Mouse (Mus musculus): ENCODE measurements around the gene Cdpf1. TPM values are rescaled to one million over a fixed set of nuclear protein-coding genes. Genes with fewer than 3 reads are reported as not detected.

The Cdpf1 gene
- total and polyA plus RNA-seq, 2 experiments from 2014 or later: 18.8 to 28.4 TPM

- WGBS: 58% methylated on average over 1 of the region's 1 CpGs
- Histone ChIP-seq H3K4me1 (ENCODE audit: insufficient read depth) (no peaks in the 10 kb centered on the region), H3K27ac (ENCODE audit: low read depth, low read length) (no peak overlapping the region), H3K36me3 (ENCODE audit: insufficient read depth) (no peaks in the 10 kb centered on the region), H3K9ac (no peak overlapping the region), H3K9me3 (ENCODE audit: low read length) (no peaks in the 10 kb centered on the region), H3K27me3 (ENCODE audit: insufficient read depth, low read length) (no peaks in the 10 kb centered on the region), H3K4me2 (ENCODE audit: low read depth) (no peak overlapping the region), H3K4me3 (ENCODE audit: low read depth, low read length) (no peak overlapping the region)
- TF ChIP-seq CTCF (IDR thresholded peaks at IDR 0.05; ENCODE audit: low read depth): no peak
- ATAC-seq (no peak; the same call in 1 of the 2 replicates), DNase-seq (peak; percentile 55)
Observed at GRCm38 (mm10) chr15:85792819-85793218, 18.7 kb downstream of the Cdpf1 start.

GRCm38 (mm10) chr15:85791449-85791848 lies 20.0 kb downstream of the Cdpf1 start:
- ATAC-seq (no peak), DNase-seq (no peak)
- Histone ChIP-seq H3K4me1 (ENCODE audit: insufficient read depth) (no peaks in the 10 kb centered on the region), H3K27me3 (ENCODE audit: insufficient read depth, low read length) (no peaks in the 10 kb centered on the region), H3K9me3 (ENCODE audit: low read length) (no peaks in the 10 kb centered on the region), H3K4me2 (ENCODE audit: low read depth) (no peak overlapping the region), H3K36me3 (ENCODE audit: insufficient read depth) (no peaks in the 10 kb centered on the region), H3K9ac (no peak overlapping the region), H3K4me3 (ENCODE audit: low read depth, low read length) (no peak overlapping the region), H3K27ac (ENCODE audit: low read depth, low read length) (no peak overlapping the region)
- WGBS: 89% methylated on average over 4 of the region's 4 CpGs
- no peak for TF ChIP-seq CTCF (IDR thresholded peaks at IDR 0.05; ENCODE audit: low read depth)

GRCm38 (mm10) chr15:85788633-85789032 lies 22.9 kb downstream of the Cdpf1 start:
- WGBS: 79% methylated on average over 16 of the region's 16 CpGs
- no peaks in the 10 kb centered on the region for H3K36me3 ChIP-seq (ENCODE audit: insufficient read depth)

GRCm38 (mm10) chr15:85788051-85788450 lies 23.4 kb downstream of the Cdpf1 start:
- ATAC-seq (no peak), DNase-seq (no peak)
- Histone ChIP-seq H3K27ac (ENCODE audit: low read depth, low read length) (no peak overlapping the region), H3K9ac (no peak overlapping the region), H3K27me3 (ENCODE audit: insufficient read depth, low read length) (no peaks in the 10 kb centered on the region), H3K4me1 (ENCODE audit: insufficient read depth) (no peaks in the 10 kb centered on the region), H3K4me2 (ENCODE audit: low read depth) (no peak overlapping the region), H3K36me3 (ENCODE audit: insufficient read depth) (no peaks in the 10 kb centered on the region), H3K9me3 (ENCODE audit: low read length) (no peaks in the 10 kb centered on the region), H3K4me3 (ENCODE audit: low read depth, low read length) (no peak overlapping the region)
- no peak for TF ChIP-seq CTCF (IDR thresholded peaks at IDR 0.05; ENCODE audit: low read depth)
- WGBS: 90% methylated on average over 4 of the region's 4 CpGs

More at GRCm38 (mm10) chr15:85788633-85789032, 22.9 kb downstream of the Cdpf1 start:
- Histone ChIP-seq H3K9me3 (ENCODE audit: low read length) (no peaks in the 10 kb centered on the region), H3K27ac (ENCODE audit: low read depth, low read length) (no peak overlapping the region), H3K4me1 (ENCODE audit: insufficient read depth) (no peaks in the 10 kb centered on the region), H3K4me3 (ENCODE audit: low read depth, low read length) (no peak overlapping the region), H3K27me3 (ENCODE audit: insufficient read depth, low read length) (no peaks in the 10 kb centered on the region), H3K9ac (no peak overlapping the region), H3K4me2 (ENCODE audit: low read depth) (no peak overlapping the region)
- DNase-seq (no peak), ATAC-seq (no peak)
- TF ChIP-seq CTCF (IDR thresholded peaks at IDR 0.05; ENCODE audit: low read depth): no peak

- Histone ChIP-seq H3K9me3 (ENCODE audit: low read length) (no peaks in the 10 kb centered on the region), H3K4me1 (ENCODE audit: insufficient read depth) (no peaks in the 10 kb centered on the region), H3K27ac (ENCODE audit: low read depth, low read length) (no peak overlapping the region), H3K27me3 (ENCODE audit: insufficient read depth, low read length) (no peaks in the 10 kb centered on the region), H3K4me2 (ENCODE audit: low read depth) (no peak overlapping the region), H3K36me3 (ENCODE audit: insufficient read depth) (no peaks in the 10 kb centered on the region), H3K9ac (no peak overlapping the region), H3K4me3 (ENCODE audit: low read depth, low read length) (no peak overlapping the region)
- DNase-seq (no peak), ATAC-seq (no peak)
- WGBS: 94% methylated on average over 6 of the region's 6 CpGs
- TF ChIP-seq CTCF (IDR thresholded peaks at IDR 0.05; ENCODE audit: low read depth): no peak
Observed at GRCm38 (mm10) chr15:85787482-85787881, 24.0 kb downstream of the Cdpf1 start.

GRCm38 (mm10) chr15:85786711-85787110 lies 24.8 kb downstream of the Cdpf1 start:
- no peak for ATAC-seq
- WGBS: 64% methylated on average over 5 of the region's 5 CpGs

GRCm38 (mm10) chr15:85784341-85784740 lies 27.2 kb downstream of the Cdpf1 start:
- H3K4me2 ChIP-seq (ENCODE audit: low read depth): no peak overlapping the region
- no peak overlapping the region for H3K4me3 ChIP-seq (ENCODE audit: low read depth, low read length)
- TF ChIP-seq CTCF (IDR thresholded peaks at IDR 0.05; ENCODE audit: low read depth): no peak
- H3K4me1 ChIP-seq (ENCODE audit: insufficient read depth): no peaks in the 10 kb centered on the region
- no peaks in the 10 kb centered on the region for H3K9me3 ChIP-seq (ENCODE audit: low read length)
- no peak for ATAC-seq
- WGBS: 85% methylated on average over 3 of the region's 3 CpGs
- no peak overlapping the region for H3K9ac ChIP-seq
- no peak for DNase-seq
- H3K27me3 ChIP-seq (ENCODE audit: insufficient read depth, low read length): no peaks in the 10 kb centered on the region
- no peaks in the 10 kb centered on the region for H3K36me3 ChIP-seq (ENCODE audit: insufficient read depth)
- H3K27ac ChIP-seq (ENCODE audit: low read depth, low read length): no peak overlapping the region

More at GRCm38 (mm10) chr15:85786711-85787110, 24.8 kb downstream of the Cdpf1 start:
- Histone ChIP-seq H3K27ac (ENCODE audit: low read depth, low read length) (no peak overlapping the region), H3K4me3 (ENCODE audit: low read depth, low read length) (no peak overlapping the region), H3K4me2 (ENCODE audit: low read depth) (no peak overlapping the region), H3K9me3 (ENCODE audit: low read length) (no peaks in the 10 kb centered on the region), H3K9ac (no peak overlapping the region), H3K36me3 (ENCODE audit: insufficient read depth) (no peaks in the 10 kb centered on the region), H3K4me1 (ENCODE audit: insufficient read depth) (no peaks in the 10 kb centered on the region), H3K27me3 (ENCODE audit: insufficient read depth, low read length) (no peaks in the 10 kb centered on the region)
- DNase-seq: no peak
- no peak for TF ChIP-seq CTCF (IDR thresholded peaks at IDR 0.05; ENCODE audit: low read depth)
